Mouse (Mus musculus) liver, adult 10 weeks (tissue): ENCODE data around the gene Serpinf1. TPM values are rescaled to one million over a fixed set of nuclear protein-coding genes. Genes with fewer than 3 reads are reported as not detected.

Experiments
- polyA plus RNA-seq: library from polyadenylated mRNA; stranded (reverse); fragments of 350-450 nt; fragmentation: Illumina TruSeq; extraction: RNeasy Lipid Tissue Mini Kit (QIAGEN cat#74804); gene quantifications from one replicate; pipeline ENCODE4 v1.2.3, GENCODE M21; 2014; ENCODE audit warnings: low read depth, low replicate concordance

Serpinf1 gene
- polyA plus RNA-seq, result 250 TPM

DNA sequence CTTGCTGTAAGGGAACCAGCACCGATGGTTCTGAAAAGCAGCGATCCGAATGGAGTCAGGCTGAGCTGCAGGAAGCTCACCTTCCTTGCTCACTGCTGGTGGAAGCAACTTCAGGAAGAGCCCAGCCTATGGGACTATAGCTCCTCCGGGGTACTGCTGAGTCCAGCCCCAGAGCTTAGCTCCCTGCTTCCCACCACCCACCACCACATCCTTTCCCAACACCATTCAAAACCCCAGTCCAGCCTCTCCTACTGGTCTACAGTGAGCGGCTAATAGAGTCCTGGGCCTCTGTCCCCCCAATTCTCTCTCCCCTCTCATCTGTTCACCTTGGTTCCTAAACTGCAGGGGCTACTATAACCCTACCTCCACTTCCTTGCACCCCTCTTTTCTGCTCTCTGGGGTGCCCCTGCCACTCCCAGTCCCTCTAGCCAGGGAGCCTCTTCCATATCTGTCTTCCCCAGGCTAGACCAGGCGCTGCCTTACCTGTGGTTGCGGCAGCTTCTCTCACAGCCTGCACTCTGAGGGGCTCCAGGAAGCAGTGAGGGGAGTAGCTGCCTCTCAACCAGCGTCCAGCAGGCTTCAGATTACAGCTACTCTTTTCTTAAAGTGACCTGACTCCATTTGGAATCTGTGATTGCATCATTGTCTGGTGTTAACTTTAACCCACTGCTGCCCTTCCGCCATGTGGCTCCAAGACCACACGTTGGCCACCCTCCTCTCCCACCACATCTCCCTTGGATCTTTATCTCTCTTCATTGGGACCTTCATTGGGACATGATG, at the start of gene Serpinf1:
Gene Serpinf1 (minus strand): TSS at position 689 of the 780 bp plus-strand sequence.

DNA sequence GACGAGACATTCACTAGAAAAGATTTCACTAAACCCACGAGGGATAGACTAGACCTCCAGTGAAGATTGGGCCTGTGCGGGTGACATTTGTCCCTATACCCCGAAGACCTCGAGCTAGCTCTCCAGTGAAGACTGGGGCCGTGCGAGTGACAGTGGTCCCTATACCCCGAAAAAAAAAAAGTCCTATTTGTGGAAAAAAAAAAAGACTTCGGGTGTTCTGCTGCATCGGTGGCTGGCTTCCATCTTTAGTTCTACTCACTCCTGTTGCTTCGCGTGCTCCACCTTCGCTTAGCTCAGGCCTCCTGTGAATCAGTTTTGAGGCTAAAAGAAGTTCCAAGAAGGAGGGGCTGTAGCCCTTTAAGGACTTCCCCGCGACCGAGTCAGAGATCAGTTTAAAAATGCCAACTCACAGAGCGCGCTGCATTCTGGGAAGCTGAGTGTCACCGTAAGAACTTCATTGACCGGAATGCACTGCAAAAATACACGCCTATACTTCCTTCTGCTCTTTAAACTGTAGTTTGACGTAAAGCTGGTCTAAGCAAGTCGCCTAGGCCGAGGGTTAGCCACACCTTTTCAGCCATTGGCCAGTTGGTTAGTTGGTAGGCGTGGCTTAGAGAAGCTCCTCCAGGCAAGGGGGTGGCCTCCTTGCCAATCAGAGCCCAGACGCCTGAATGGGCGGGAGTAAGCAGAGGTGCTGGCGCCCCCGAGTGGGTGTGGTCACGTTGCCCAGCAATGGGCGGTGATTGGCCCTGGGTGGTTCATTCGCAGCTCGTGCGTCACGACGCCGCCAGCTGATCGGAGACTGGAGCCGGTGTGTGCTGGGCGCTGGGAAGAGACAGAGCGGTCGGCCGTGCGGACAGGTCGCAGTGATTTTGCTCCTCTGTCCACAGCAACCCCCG, 38.6 kb upstream of the Serpinf1 start, which contains the start of gene Tlcd2:
Gene Tlcd2 (plus strand): TSS at position 872 of the 899 bp plus-strand sequence.

DNA sequence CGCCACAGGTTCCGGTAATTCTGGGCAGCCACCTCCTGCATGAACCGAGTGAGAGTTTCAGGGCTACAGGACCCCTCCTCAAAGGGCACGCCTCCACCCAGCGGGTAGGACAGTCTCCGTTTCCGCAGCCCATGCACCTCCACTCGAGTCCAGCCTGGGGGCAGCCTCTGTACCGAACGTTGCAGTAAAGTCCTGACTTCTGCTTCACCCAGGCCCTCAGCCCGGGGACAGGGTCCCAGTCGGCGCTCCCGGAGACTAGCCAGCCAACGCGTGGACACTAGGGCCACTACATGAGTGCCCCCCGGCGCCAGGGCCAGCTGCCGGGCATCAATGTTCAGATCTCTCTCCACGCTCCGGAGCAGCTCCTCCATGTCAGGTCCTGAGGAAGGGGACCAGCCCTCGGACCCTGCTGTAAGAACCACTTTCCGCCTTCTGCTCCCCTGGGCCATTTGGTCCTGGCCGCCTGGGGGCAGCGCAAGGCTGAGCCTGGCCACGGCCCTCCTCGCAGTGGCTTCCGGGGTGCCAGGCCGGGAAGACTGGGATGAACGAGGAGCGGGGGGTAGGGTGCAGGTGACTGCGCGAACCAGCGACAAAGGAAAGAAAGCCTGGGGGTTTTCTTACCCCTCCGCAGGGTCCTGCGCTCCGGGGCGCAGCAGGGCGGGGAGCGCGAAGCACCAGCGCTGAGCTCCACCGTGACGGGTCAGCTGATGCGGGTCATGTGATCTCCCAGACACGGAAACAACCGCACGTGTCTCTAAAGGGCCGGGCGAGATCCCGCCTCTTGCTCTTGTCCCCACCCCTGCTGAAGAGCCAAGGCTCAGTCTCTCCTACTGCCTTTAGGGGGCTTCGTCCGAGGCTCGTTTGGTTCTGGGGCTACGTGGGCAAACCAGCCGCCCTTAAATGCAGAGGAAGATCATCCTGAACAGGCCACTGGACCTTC, 31.8 kb upstream of the Serpinf1 start, which contains the start of gene Wdr81:
Gene Wdr81 (minus strand): TSS at position 727 of the 940 bp plus-strand sequence.

DNA sequence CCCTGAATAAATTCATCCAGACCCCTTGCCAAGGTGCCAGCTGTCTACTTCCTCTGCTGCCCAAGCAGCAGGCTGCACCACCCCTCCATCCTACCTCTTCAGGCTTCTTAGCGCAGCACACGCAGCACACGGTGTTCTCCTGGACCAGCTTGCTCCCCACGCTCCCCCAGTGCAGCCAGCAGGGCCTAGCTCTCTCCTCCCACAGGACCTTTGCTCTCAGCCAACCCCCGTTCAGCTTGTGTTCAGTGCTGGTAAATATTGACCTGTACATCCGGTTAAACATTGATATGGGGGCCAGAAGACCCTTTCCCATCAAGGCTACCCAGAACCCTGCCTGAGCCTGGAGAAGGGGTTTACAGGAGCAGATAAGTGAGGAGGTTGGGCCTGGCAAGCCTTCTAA, 16.9 kb upstream of the Serpinf1 start, which contains the start of gene Serpinf2:
Gene Serpinf2 (minus strand): TSS at position 229 of the 400 bp plus-strand sequence.

Other genes starting within 250 kb of the Serpinf1 start
- 10.2 TPM for gene Ovca2, start 243.9 kb downstream of the Serpinf1 start, polyA plus RNA-seq
- gene Dph1, start 231.5 kb downstream of the Serpinf1 start, polyA plus RNA-seq, result 3.1 TPM
- gene Rtn4rl1, start 228.9 kb downstream of the Serpinf1 start, polyA plus RNA-seq, result 2.3 TPM
- 17.9 TPM for gene Rpa1, start 74.4 kb downstream of the Serpinf1 start, polyA plus RNA-seq
- gene Smyd4, start 74.3 kb downstream of the Serpinf1 start, polyA plus RNA-seq, result 1.7 TPM
- gene Serpinf2, start 16.9 kb upstream of the Serpinf1 start, polyA plus RNA-seq, result 152 TPM
- gene Wdr81, start 32.0 kb upstream of the Serpinf1 start, polyA plus RNA-seq, result 0.90 TPM
- gene Tlcd2, start 39.0 kb upstream of the Serpinf1 start, polyA plus RNA-seq, result 179 TPM
- 23.2 TPM for gene Prpf8, start 64.1 kb upstream of the Serpinf1 start, polyA plus RNA-seq
- gene Rilp, start 87.4 kb upstream of the Serpinf1 start, polyA plus RNA-seq, result 3.7 TPM
- gene Scarf1, start 90.8 kb upstream of the Serpinf1 start, polyA plus RNA-seq, result 0.40 TPM
- 1.4 TPM for gene Slc43a2, start 109.0 kb upstream of the Serpinf1 start, polyA plus RNA-seq
- 56.5 TPM for gene Pitpna, start 165.4 kb upstream of the Serpinf1 start, polyA plus RNA-seq
- gene Inpp5k, start 208.3 kb upstream of the Serpinf1 start, polyA plus RNA-seq, result 12.9 TPM
- gene Myo1c, start 227.8 kb upstream of the Serpinf1 start, polyA plus RNA-seq, result 2.9 TPM